Mouse (Mus musculus) bone marrow, adult 2 months (tissue): ENCODE results near the gene Adprhl2.

Source experiments
- CTCF ChIP-seq: fragments of 200-500 bp; IDR thresholded peaks from 2 replicates; pipeline ENCODE4 v1.5.1; 2011; ENCODE audit warnings: low read length, control low read depth; ENCODE audit not compliant: control insufficient read depth, insufficient read depth
- POLR2A ChIP-seq: fragments of 200-500 bp; IDR thresholded peaks from 2 replicates; pipeline ENCODE4 v1.6.1; 2011; ENCODE audit warnings: low read depth, mild to moderate bottlenecking, control low read depth, low read length, borderline replicate concordance; ENCODE audit not compliant: control insufficient read depth

DNA sequence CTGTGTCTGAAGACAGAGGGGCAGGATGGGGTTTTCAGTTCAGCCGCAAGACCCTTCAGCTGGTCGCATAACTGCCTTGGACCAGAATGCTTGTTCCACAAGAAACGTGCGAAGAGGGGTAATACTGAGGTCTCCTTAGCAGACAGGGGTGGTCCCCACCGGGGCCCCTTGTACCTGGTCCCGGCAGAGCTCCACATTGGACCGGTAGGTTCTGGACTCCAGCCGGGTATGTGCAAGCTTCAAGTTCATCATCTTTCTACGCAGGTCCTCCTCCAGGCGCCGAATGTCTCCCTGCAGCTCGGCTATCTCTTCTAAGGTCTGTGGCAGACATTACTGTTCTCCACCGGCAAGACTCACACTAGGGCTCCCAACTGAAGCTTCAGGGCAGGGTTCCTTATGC is 1.1 kb upstream of the Adprhl2 start:
- TF ChIP-seq CTCF (no peak), POLR2A (no peak)
